Mouse (Mus musculus): Measurements from ENCODE around the gene Bicd2.

GRCm38 (mm10) chr13:49356090-49356489 lies 14.7 kb downstream of the Bicd2 start:
- TF ChIP-seq CTCF (IDR thresholded peaks at IDR 0.05; ENCODE audit: low read depth, low read length) (no peak), TAL1 (conservative IDR thresholded peaks at IDR 0.05; ENCODE audit: low read depth, low read length) (no peak), GATA1 (IDR thresholded peaks at IDR 0.05; ENCODE audit: borderline replicate concordance, low read length) (no peak), GATA2 (IDR thresholded peaks at IDR 0.05; ENCODE audit: borderline replicate concordance, low read depth, low read length) (no peak), POLR2AphosphoS5 (IDR thresholded peaks at IDR 0.05; ENCODE audit: insufficient replicate concordance, low read depth, low read length) (no peak)
